Mouse (Mus musculus) intestine, embryonic 14.5 days (tissue): ENCODE data around the gene Ppp1r16b. TPM values are rescaled to one million over a fixed set of nuclear protein-coding genes. Genes with fewer than 3 reads are reported as not detected.

Experiments used
- ATAC-seq: fragments of 200-750 bp; cut with Nextera tagmentation; replicated peaks from 2 replicates; pipeline ENCODE4 v1.8.0; 2017; ENCODE audit warnings: low read depth, moderate number of reproducible peaks, moderate TSS enrichment, moderate library complexity; ENCODE audit not compliant: low FRiP score, low TSS enrichment
- DNase-seq: peaks from one replicate; pipeline ENCODE4 v3.0.0-alpha.2; 2018; ENCODE audit warnings: low spot score
- H3K27ac ChIP-seq: fragments of 300-500 bp; sonication (generic); 2 replicates; pipeline ENCODE4 v1.5.1; 2014; ENCODE audit warnings: low read depth, mild to moderate bottlenecking, control low read depth
- H3K27me3 ChIP-seq: fragments of 300-500 bp; sonication (generic); replicated peaks from 2 replicates; pipeline ENCODE4 v1.6.1; 2014; ENCODE audit warnings: low read length, control low read depth; ENCODE audit not compliant: control insufficient read depth, insufficient read depth
- H3K36me3 ChIP-seq: fragments of 300-500 bp; sonication (generic); 2 replicates; pipeline ENCODE4 v1.6.1; 2014; ENCODE audit warnings: low read length, control low read depth; ENCODE audit not compliant: control insufficient read depth, insufficient read depth
- H3K4me1 ChIP-seq: fragments of 300-500 bp; sonication (generic); replicated peaks from 2 replicates; pipeline ENCODE4 v1.6.1; 2014; ENCODE audit warnings: low read length, control low read depth, mixed read lengths; ENCODE audit not compliant: control insufficient read depth, insufficient read depth
- H3K4me2 ChIP-seq: fragments of 300-500 bp; sonication (generic); 2 replicates; pipeline ENCODE4 v1.6.1; 2014; ENCODE audit warnings: low read length
- H3K4me3 ChIP-seq: fragments of 300-500 bp; sonication (generic); 2 replicates; pipeline ENCODE4 v1.5.1; 2014; ENCODE audit warnings: low read depth, low read length, control low read depth, mixed read lengths
- H3K9ac ChIP-seq: fragments of 300-500 bp; sonication (generic); 2 replicates; pipeline ENCODE4 v1.6.1; 2014; ENCODE audit warnings: mild to moderate bottlenecking, low read length
- H3K9me3 ChIP-seq: fragments of 300-500 bp; sonication (generic); 2 replicates; pipeline ENCODE4 v1.6.1; 2016; ENCODE audit warnings: low read length, control low read depth; ENCODE audit not compliant: control insufficient read depth
- WGBS: fragments of 180-500 bp; shearing (Covaris S2); extraction: QIAGEN DNeasy Blood & Tissue Kit; methylation state at CpG from one replicate; pipeline ENCODE4 v1.1.7; 2014; 5-methylcytosine and 5-hydroxymethylcytosine counted together
- polyA plus RNA-seq: library from polyadenylated mRNA; unstranded; fragments of >200 nt; fragmentation: Nextera tagmentation; extraction: Ambion mirVana; gene quantifications from 2 replicates; pipeline ENCODE4 v1.2.1, GENCODE M21; 2014

The Ppp1r16b gene
- polyA plus RNA-seq, 1 experiment from 2014 or later: 5.0 TPM

- Histone ChIP-seq H3K4me3 (no peak overlapping the region), H3K9ac (no peak overlapping the region), H3K4me2 (no peak overlapping the region), H3K27me3 (no peaks in the 10 kb centered on the region), H3K9me3 (no peaks in the 10 kb centered on the region), H3K27ac (no peak overlapping the region), H3K4me1 (no peaks in the 10 kb centered on the region), H3K36me3 (peaks cover 89% of the 10 kb centered on the region)
- DNase-seq: no peak
- no peak for ATAC-seq
- 92% methylated on average over 5 of the region's 5 CpGs for WGBS
Measured at GRCm38 (mm10) chr2:158631873-158632272, 33.3 kb upstream of the Ppp1r16b start.

- ATAC-seq (no peak), DNase-seq (peak; percentile 72)
- no peaks in the 10 kb centered on the region for H3K9me3 ChIP-seq
- 10% methylated on average over 2 of the region's 2 CpGs for WGBS
- no peak overlapping the region for H3K27ac ChIP-seq
- H3K27me3 ChIP-seq: no peaks in the 10 kb centered on the region
- no peak overlapping the region for H3K9ac ChIP-seq
- H3K36me3 ChIP-seq: peaks cover 40% of the 10 kb centered on the region
- H3K4me1 ChIP-seq: no peaks in the 10 kb centered on the region
- no peak overlapping the region for H3K4me3 ChIP-seq
- no peak overlapping the region for H3K4me2 ChIP-seq
Measured at GRCm38 (mm10) chr2:158641869-158642268, 23.3 kb upstream of the Ppp1r16b start.

GRCm38 (mm10) chr2:158642587-158642986 lies 22.6 kb upstream of the Ppp1r16b start:
- H3K4me2 ChIP-seq: no peak overlapping the region
- no peaks in the 10 kb centered on the region for H3K27me3 ChIP-seq
- ATAC-seq: no peak
- WGBS: 89% methylated on average over 2 of the region's 2 CpGs
- no peak overlapping the region for H3K9ac ChIP-seq
- H3K4me3 ChIP-seq: no peak overlapping the region
- no peak overlapping the region for H3K27ac ChIP-seq
- no peaks in the 10 kb centered on the region for H3K4me1 ChIP-seq
- peaks cover 33% of the 10 kb centered on the region for H3K36me3 ChIP-seq
- no peaks in the 10 kb centered on the region for H3K9me3 ChIP-seq
- DNase-seq: no peak

- Histone ChIP-seq H3K9ac (no peak overlapping the region), H3K27ac (no peak overlapping the region), H3K4me2 (no peak overlapping the region), H3K27me3 (no peaks in the 10 kb centered on the region), H3K36me3 (peaks cover 21% of the 10 kb centered on the region), H3K9me3 (no peaks in the 10 kb centered on the region), H3K4me1 (no peaks in the 10 kb centered on the region), H3K4me3 (no peak overlapping the region)
- DNase-seq (no peak), ATAC-seq (no peak)
- WGBS: 70% methylated on average over 3 of the region's 3 CpGs
Measured at GRCm38 (mm10) chr2:158643791-158644190, 21.4 kb upstream of the Ppp1r16b start.

- H3K36me3 ChIP-seq: no peaks in the 10 kb centered on the region
- WGBS: 61% methylated on average over 7 of the region's 7 CpGs
Measured at GRCm38 (mm10) chr2:158651159-158651908, 13.9 kb upstream of the Ppp1r16b start.

GRCm38 (mm10) chr2:158652985-158653384 lies 12.2 kb upstream of the Ppp1r16b start:
- Histone ChIP-seq H3K4me1 (no peaks in the 10 kb centered on the region), H3K9ac (no peak overlapping the region), H3K4me3 (no peak overlapping the region), H3K36me3 (no peaks in the 10 kb centered on the region), H3K27ac (no peak overlapping the region), H3K9me3 (no peaks in the 10 kb centered on the region), H3K27me3 (no peaks in the 10 kb centered on the region), H3K4me2 (no peak overlapping the region)
- 7% methylated on average over 4 of the region's 4 CpGs for WGBS
- ATAC-seq: 0 out of 2 replicates have a peak, but pooled peaks have one; percentile 36
- DNase-seq: peak; percentile 84

More at GRCm38 (mm10) chr2:158651159-158651908, 13.9 kb upstream of the Ppp1r16b start:
- ATAC-seq: no peak
- DNase-seq: no peak
- Histone ChIP-seq H3K27ac (no peak overlapping the region), H3K27me3 (no peaks in the 10 kb centered on the region), H3K4me3 (no peak overlapping the region), H3K9ac (no peak overlapping the region), H3K4me2 (no peak overlapping the region), H3K4me1 (no peaks in the 10 kb centered on the region), H3K9me3 (no peaks in the 10 kb centered on the region)

GRCm38 (mm10) chr2:158654717-158655116 lies 10.5 kb upstream of the Ppp1r16b start:
- Histone ChIP-seq H3K27me3 (no peaks in the 10 kb centered on the region), H3K9me3 (no peaks in the 10 kb centered on the region), H3K9ac (no peak overlapping the region), H3K36me3 (no peaks in the 10 kb centered on the region), H3K27ac (no peak overlapping the region), H3K4me2 (no peak overlapping the region), H3K4me1 (peaks cover 9% of the 10 kb centered on the region), H3K4me3 (no peak overlapping the region)
- WGBS: 64% methylated on average over 9 of the region's 9 CpGs
- ATAC-seq: no peak
- DNase-seq: no peak

- H3K9ac ChIP-seq: no peak overlapping the region
- no peak overlapping the region for H3K27ac ChIP-seq
- H3K4me3 ChIP-seq: no peak overlapping the region
- DNase-seq (no peak), ATAC-seq (no peak)
- H3K4me1 ChIP-seq: peaks cover 9% of the 10 kb centered on the region
- no peaks in the 10 kb centered on the region for H3K36me3 ChIP-seq
- WGBS: 72% methylated on average over 4 of the region's 4 CpGs
- no peak overlapping the region for H3K4me2 ChIP-seq
- no peaks in the 10 kb centered on the region for H3K9me3 ChIP-seq
- no peaks in the 10 kb centered on the region for H3K27me3 ChIP-seq
Measured at GRCm38 (mm10) chr2:158655806-158656205, 9.4 kb upstream of the Ppp1r16b start.

- Histone ChIP-seq H3K27ac (peak overlapping the region; percentile 39; the same call in 1 of the 2 replicates), H3K4me3 (no peak overlapping the region), H3K4me1 (peaks cover 9% of the 10 kb centered on the region), H3K9me3 (no peaks in the 10 kb centered on the region), H3K27me3 (no peaks in the 10 kb centered on the region), H3K36me3 (no peaks in the 10 kb centered on the region), H3K4me2 (no peak overlapping the region), H3K9ac (no peak overlapping the region)
- DNase-seq (no peak), ATAC-seq (peak; percentile 36; the same call in 1 of the 2 replicates)
- WGBS: 35% methylated on average over 6 of the region's 6 CpGs
Measured at GRCm38 (mm10) chr2:158658822-158659221, 6.4 kb upstream of the Ppp1r16b start.
